ENCODE assay signal across 8 mouse cellular contexts in the genomic region with DNA sequence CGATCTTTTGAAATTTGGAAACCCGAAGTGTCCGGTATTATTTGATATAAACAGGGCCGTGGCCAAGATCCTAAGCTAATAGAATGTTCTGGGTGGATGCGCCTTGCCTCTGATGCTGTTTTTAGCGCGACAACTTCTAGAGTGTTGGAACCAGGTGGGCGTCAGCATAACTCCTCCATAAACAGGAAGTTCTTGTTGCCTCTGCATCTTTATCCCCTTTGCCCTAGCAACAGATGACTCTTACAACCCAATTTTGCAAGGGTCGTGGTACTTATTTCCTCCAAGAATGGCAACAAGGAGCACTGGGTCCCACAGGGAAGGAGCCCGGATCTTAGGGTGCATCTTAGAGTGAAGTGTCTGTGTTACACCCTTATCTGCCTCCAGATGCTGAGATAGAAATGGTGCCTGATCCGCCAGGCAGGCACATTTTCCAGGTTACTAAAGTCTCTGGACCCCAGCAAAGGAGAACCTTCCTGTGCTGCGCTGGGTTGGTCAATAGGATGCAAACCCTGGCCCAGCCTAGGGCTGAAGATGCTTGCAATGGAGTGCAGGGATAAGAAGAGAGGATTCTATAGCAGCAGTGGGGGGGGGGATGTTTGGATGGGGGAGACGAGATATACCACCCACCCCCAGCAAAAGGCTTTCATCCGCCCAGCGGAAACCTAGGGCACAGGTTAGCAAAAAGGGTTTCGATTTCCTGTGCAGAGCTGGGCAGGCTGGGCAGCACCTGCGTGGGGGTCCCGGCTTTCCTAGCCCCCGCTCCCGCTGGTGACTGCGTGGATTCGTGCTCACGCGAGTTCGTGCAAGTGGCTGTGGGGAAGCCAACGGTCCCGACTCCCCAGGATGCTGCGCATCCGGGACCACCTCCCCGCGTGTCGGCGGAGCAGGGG. TPM values are rescaled to one million over a fixed set of nuclear protein-coding genes. Genes with fewer than 3 reads are reported as not detected.
DNase-seq lines count a peak whose midpoint lies in the region; ATAC-seq and TF ChIP-seq lines count a peak whose summit lies in the region.

No protein-coding gene starts in this region.

- no peak overlapping the region for H3K27ac ChIP-seq in heart, embryonic 12.5 days (ENCODE audit: poor library complexity, severe bottlenecking)
- H3K27ac ChIP-seq in ES-Bruce4 (ENCODE audit: insufficient read depth, low read length) = no peak overlapping the region
- peak overlapping the region; percentile 49; the same call in 1 of the 2 replicates for H3K27ac ChIP-seq in forebrain, embryonic 15.5 days (replicated peaks)
- no peak overlapping the region for H3K27ac ChIP-seq in liver, embryonic 11.5 days (ENCODE audit: low read depth, low read length)

- no peak for TF ChIP-seq CTCF in ES-Bruce4 (IDR thresholded peaks at IDR 0.05; ENCODE audit: low read depth, low read length)

- 19% methylated on average over 33 of the region's 33 CpGs for WGBS in heart, embryonic 12.5 days
- WGBS in forebrain, embryonic 15.5 days = 22% methylated on average over 33 of the region's 33 CpGs
- WGBS in liver, embryonic 11.5 days = 22% methylated on average over 33 of the region's 33 CpGs

- peaks cover 10% of the 10 kb centered on the region; the same call in 1 of the 2 replicates for H3K27me3 ChIP-seq in heart, embryonic 12.5 days (replicated peaks)
- H3K27me3 ChIP-seq in ES-Bruce4 (ENCODE audit: control insufficient read depth, insufficient read depth, low read length, poor library complexity, severe bottlenecking) = no peaks in the 10 kb centered on the region
- no peaks in the 10 kb centered on the region for H3K27me3 ChIP-seq in forebrain, embryonic 15.5 days
- H3K27me3 ChIP-seq in liver, embryonic 11.5 days (replicated peaks; ENCODE audit: control insufficient read depth, insufficient read depth, low read length) = peaks cover 16% of the 10 kb centered on the region

- H3K4me1 ChIP-seq in heart, embryonic 12.5 days (replicated peaks) = no peaks in the 10 kb centered on the region
- no peaks in the 10 kb centered on the region for H3K4me1 ChIP-seq in ES-Bruce4 (ENCODE audit: control insufficient read depth, insufficient read depth, low read length)
- H3K4me1 ChIP-seq in forebrain, embryonic 15.5 days = peaks cover 5% of the 10 kb centered on the region; the same call in 1 of the 2 replicates
- H3K4me1 ChIP-seq in liver, embryonic 11.5 days (replicated peaks; ENCODE audit: control insufficient read depth, insufficient read depth, low read length) = no peaks in the 10 kb centered on the region; the same call in 1 of the 2 replicates

- peak overlapping the region; percentile 69 for H3K4me3 ChIP-seq in heart, embryonic 12.5 days
- H3K4me3 ChIP-seq in ES-Bruce4 (ENCODE audit: low read depth, low read length) = peak overlapping the region; percentile 82
- H3K4me3 ChIP-seq in forebrain, embryonic 15.5 days = peak overlapping the region; percentile 77
- H3K4me3 ChIP-seq in liver, embryonic 11.5 days (ENCODE audit: low read depth, low read length) = peak overlapping the region; percentile 56

- TF ChIP-seq EP300 in ES-Bruce4 (IDR thresholded peaks at IDR 0.05; ENCODE audit: insufficient read depth, low read depth, low read length) = no peak

- no peak for TF ChIP-seq POLR2A in ES-Bruce4 (IDR thresholded peaks at IDR 0.05; ENCODE audit: insufficient read depth, low read length)

- peak overlapping the region; percentile 97 for H3K4me2 ChIP-seq in heart, embryonic 12.5 days
- H3K4me2 ChIP-seq in forebrain, embryonic 15.5 days (replicated peaks) = peak overlapping the region; percentile 83
- H3K4me2 ChIP-seq in liver, embryonic 11.5 days = peak overlapping the region; percentile 92

- H3K9ac ChIP-seq in heart, embryonic 12.5 days = peak overlapping the region; percentile 70
- H3K9ac ChIP-seq in ES-Bruce4 (ENCODE audit: low read depth, poor library complexity, severe bottlenecking) = peak overlapping the region; percentile 65
- H3K9ac ChIP-seq in forebrain, embryonic 15.5 days (replicated peaks) = peak overlapping the region; percentile 77
- peak overlapping the region; percentile 34; the same call in 1 of the 2 replicates for H3K9ac ChIP-seq in liver, embryonic 11.5 days (ENCODE audit: low read depth, low read length)

- no peaks in the 10 kb centered on the region for H3K9me3 ChIP-seq in heart, embryonic 12.5 days (replicated peaks)
- no peaks in the 10 kb centered on the region for H3K9me3 ChIP-seq in ES-Bruce4 (replicated peaks; ENCODE audit: control insufficient read depth, insufficient read depth, low read length, poor library complexity, severe bottlenecking)
- no peaks in the 10 kb centered on the region for H3K9me3 ChIP-seq in forebrain, embryonic 15.5 days
- H3K9me3 ChIP-seq in liver, embryonic 11.5 days (ENCODE audit: control insufficient read depth, low read length) = no peaks in the 10 kb centered on the region

- no peak for DNase-seq in heart, postnatal 4 days
- DNase-seq in liver, embryonic 11.5 days (ENCODE audit: low spot score) = no peak
- DNase-seq in retina, embryonic 14.5 days (ENCODE audit: low spot score) = peak; percentile 27
- DNase-seq in frontal cortex, postnatal 25 days (ENCODE audit: low spot score in 2 of 2) = no peak
- DNase-seq in adipocyte (ENCODE audit: low spot score) = no peak

- no peaks in the 10 kb centered on the region for H3K36me3 ChIP-seq in heart, embryonic 12.5 days
- H3K36me3 ChIP-seq in ES-Bruce4 (ENCODE audit: control insufficient read depth, insufficient read depth, low read length, poor library complexity, severe bottlenecking) = no peaks in the 10 kb centered on the region
- no peaks in the 10 kb centered on the region for H3K36me3 ChIP-seq in forebrain, embryonic 15.5 days
- H3K36me3 ChIP-seq in liver, embryonic 11.5 days (ENCODE audit: control insufficient read depth, insufficient read depth, low read length) = no peaks in the 10 kb centered on the region

- ATAC-seq in heart, embryonic 12.5 days (ENCODE audit: insufficient number of reproducible peaks, low FRiP score) = no peak
- peak; percentile 41; the same call in 1 of the 2 replicates for ATAC-seq in forebrain, embryonic 15.5 days (replicated peaks)
- ATAC-seq in liver, embryonic 11.5 days (replicated peaks; ENCODE audit: low FRiP score) = no peak

RNA-seq across cellular contexts. Expression of a gene that starts 0.8 kb away (rescaled TPM):
- polyA plus RNA-seq in heart, embryonic 12.5 days (2016; fragmentation: Nextera tagmentation; extraction: Ambion mirVana) = 0.63 and 0.95 TPM in 2 replicates
- total RNA-seq in heart, postnatal 4 days (2021) = 1 to 10 TPM; 1.2 to 1.6 TPM
- polyA plus RNA-seq in ES-Bruce4 (2011; ENCODE audit: insufficient read depth, insufficient read length, low read depth, missing spikeins) = 27.1 and 33.0 TPM in 2 replicates
- polyA plus RNA-seq in forebrain, embryonic 15.5 days (2015; fragmentation: Nextera tagmentation; extraction: Ambion mirVana) = 3.3 and 4.4 TPM in 2 replicates
- polyA plus RNA-seq in liver, embryonic 11.5 days (2014; fragmentation: Nextera tagmentation; extraction: Ambion mirVana) = 0.21 and 0.31 TPM in 2 replicates
